Mouse (Mus musculus) hindbrain, embryonic 11.5 days (tissue): ENCODE results near the gene Ufsp2. TPM values are rescaled to one million over a fixed set of nuclear protein-coding genes. Genes with fewer than 3 reads are reported as not detected.

ENCODE experiments used
- ATAC-seq: fragments of 200-750 bp; cut with Nextera tagmentation; 2 replicates; pipeline ENCODE4 v1.8.0; 2017; ENCODE audit warnings: mild to moderate bottlenecking, moderate TSS enrichment, moderate library complexity; ENCODE audit not compliant: low FRiP score
- DNase-seq: peaks from one replicate; pipeline ENCODE4 v3.0.0-alpha.2; 2015; ENCODE audit warnings: low spot score
- H3K27ac ChIP-seq: fragments of 300-500 bp; sonication (generic); 2 replicates; pipeline ENCODE4 v1.5.1; 2014; ENCODE audit warnings: mild to moderate bottlenecking, low read depth, low read length
- H3K27me3 ChIP-seq: fragments of 300-500 bp; sonication (generic); 2 replicates; pipeline ENCODE4 v1.6.1; 2014; ENCODE audit warnings: mild to moderate bottlenecking, low read length, moderate library complexity, mixed read lengths; ENCODE audit not compliant: control insufficient read depth, insufficient read depth
- H3K36me3 ChIP-seq: fragments of 300-500 bp; sonication (generic); 2 replicates; pipeline ENCODE4 v1.6.1; 2014; ENCODE audit warnings: mild to moderate bottlenecking, low read length, moderate library complexity, mixed read lengths; ENCODE audit not compliant: control insufficient read depth, insufficient read depth
- H3K4me1 ChIP-seq: fragments of 300-500 bp; sonication (generic); replicated peaks from 2 replicates; pipeline ENCODE4 v1.6.1; 2014; ENCODE audit warnings: low read length, mixed read lengths; ENCODE audit not compliant: control insufficient read depth, insufficient read depth
- H3K4me2 ChIP-seq: fragments of 300-500 bp; sonication (generic); replicated peaks from 2 replicates; pipeline ENCODE4 v1.6.1; 2014; ENCODE audit warnings: mild to moderate bottlenecking, low read depth, low read length
- H3K4me3 ChIP-seq: fragments of 300-500 bp; sonication (generic); 2 replicates; pipeline ENCODE4 v1.5.1; 2014; ENCODE audit warnings: low read depth, low read length
- H3K9ac ChIP-seq: fragments of 300-500 bp; sonication (generic); 2 replicates; pipeline ENCODE4 v1.6.1; 2014; ENCODE audit warnings: low read depth, low read length
- H3K9me3 ChIP-seq: fragments of 300-500 bp; sonication (generic); 2 replicates; pipeline ENCODE4 v1.6.1; 2016; ENCODE audit warnings: low read length; ENCODE audit not compliant: control insufficient read depth
- WGBS: fragments of 180-500 bp; shearing (Covaris S2); extraction: QIAGEN DNeasy Blood & Tissue Kit; methylation state at CpG from one replicate; pipeline ENCODE4 v1.1.7; 2014; 5-methylcytosine and 5-hydroxymethylcytosine counted together
- polyA plus RNA-seq: library from polyadenylated mRNA; unstranded; fragments of >200 nt; fragmentation: Nextera tagmentation; extraction: Ambion mirVana; gene quantifications from 2 replicates; pipeline ENCODE4 v1.2.1, GENCODE M21; 2014

Ufsp2 gene
- 54.1 and 55.7 TPM in 2 replicates for polyA plus RNA-seq

- Histone ChIP-seq H3K27ac (peak within 1 kb of the TSS; percentile 74), H3K36me3 (no peaks in the 10 kb centered on the region), H3K9ac (peak within 1 kb of the TSS; percentile 42), H3K4me3 (peak within 1 kb of the TSS; percentile 56), H3K4me2 (peak within 1 kb of the TSS; percentile 42), H3K9me3 (peaks cover 4% of the 10 kb centered on the region; the same call in 1 of the 2 replicates), H3K4me1 (0 out of 2 replicates have a peak, but pooled peaks cover 2% of the 10 kb centered on the region), H3K27me3 (no peaks in the 10 kb centered on the region)
- DNase-seq = peak; percentile 99
- peak; percentile 98 for ATAC-seq
- 1% methylated on average over 57 of the region's 57 CpGs for WGBS
These were observed at the start of gene Ufsp2, which contains the start of gene 1700029J07Rik for GRCm38 (mm10) chr8:45975126-45975836. TSS of gene Ufsp2 (plus strand) at chr8:45975528. TSS of gene 1700029J07Rik (minus strand) at chr8:45975252.

GRCm38 (mm10) chr8:45934582-45935014 lies 40.7 kb upstream of the Ufsp2 start, which contains the start of gene Ccdc110:
TSS of gene Ccdc110 (plus strand) at chr8:45934619.
- no peaks in the 10 kb centered on the region for H3K9me3 ChIP-seq
- 5% methylated on average over 23 of the region's 23 CpGs for WGBS
- ATAC-seq (peak; percentile 92), DNase-seq (peak; percentile 99)
- H3K27me3 ChIP-seq = no peaks in the 10 kb centered on the region
- H3K4me3 ChIP-seq = peak within 1 kb of the TSS; percentile 26
- peak within 1 kb of the TSS; percentile 41 for H3K4me2 ChIP-seq
- H3K27ac ChIP-seq = no peak within 1 kb of the TSS
- no peaks in the 10 kb centered on the region for H3K36me3 ChIP-seq
- no peaks in the 10 kb centered on the region for H3K4me1 ChIP-seq
- H3K9ac ChIP-seq = no peak within 1 kb of the TSS

GRCm38 (mm10) chr8:45936986-45937385 lies 38.3 kb upstream of the Ufsp2 start:
- no peak overlapping the region for H3K27ac ChIP-seq
- H3K4me1 ChIP-seq = no peaks in the 10 kb centered on the region
- WGBS = 90% methylated on average over 9 of the region's 9 CpGs
- H3K36me3 ChIP-seq = no peaks in the 10 kb centered on the region
- no peak overlapping the region for H3K4me3 ChIP-seq
- H3K27me3 ChIP-seq = no peaks in the 10 kb centered on the region
- no peaks in the 10 kb centered on the region for H3K9me3 ChIP-seq
- H3K4me2 ChIP-seq = no peak overlapping the region
- no peak for DNase-seq
- no peak overlapping the region for H3K9ac ChIP-seq
- ATAC-seq = no peak

GRCm38 (mm10) chr8:45946283-45946682 lies 29.0 kb upstream of the Ufsp2 start:
- ATAC-seq (no peak), DNase-seq (no peak)
- no peaks in the 10 kb centered on the region for H3K27me3 ChIP-seq
- no peak overlapping the region for H3K9ac ChIP-seq
- H3K4me3 ChIP-seq = no peak overlapping the region
- H3K27ac ChIP-seq = no peak overlapping the region
- no peaks in the 10 kb centered on the region for H3K9me3 ChIP-seq
- no peak overlapping the region for H3K4me2 ChIP-seq
- WGBS = 93% methylated on average over 4 of the region's 4 CpGs
- no peaks in the 10 kb centered on the region for H3K36me3 ChIP-seq
- no peaks in the 10 kb centered on the region for H3K4me1 ChIP-seq

GRCm38 (mm10) chr8:45950622-45951021 lies 24.7 kb upstream of the Ufsp2 start:
- no peak for DNase-seq
- H3K9ac ChIP-seq = no peak overlapping the region
- H3K4me1 ChIP-seq = no peaks in the 10 kb centered on the region
- no peak overlapping the region for H3K4me3 ChIP-seq
- no peak overlapping the region for H3K4me2 ChIP-seq
- no peak for ATAC-seq
- no peaks in the 10 kb centered on the region for H3K9me3 ChIP-seq
- no peaks in the 10 kb centered on the region for H3K36me3 ChIP-seq
- no peak overlapping the region for H3K27ac ChIP-seq
- no peaks in the 10 kb centered on the region for H3K27me3 ChIP-seq
- WGBS = 67% methylated on average over 2 of the region's 2 CpGs

GRCm38 (mm10) chr8:45970894-45971293 lies 4.4 kb upstream of the Ufsp2 start:
- no peaks in the 10 kb centered on the region for H3K27me3 ChIP-seq
- H3K4me1 ChIP-seq = 0 out of 2 replicates have a peak, but pooled peaks cover under 1% of the 10 kb centered on the region
- H3K27ac ChIP-seq = no peak overlapping the region
- no peak for DNase-seq
- H3K36me3 ChIP-seq = no peaks in the 10 kb centered on the region
- peaks cover 4% of the 10 kb centered on the region; the same call in 1 of the 2 replicates for H3K9me3 ChIP-seq
- H3K9ac ChIP-seq = no peak overlapping the region
- no peak overlapping the region for H3K4me3 ChIP-seq
- no peak for ATAC-seq
- WGBS = 93% methylated on average over 12 of the region's 12 CpGs
- no peak overlapping the region for H3K4me2 ChIP-seq

- no peaks in the 10 kb centered on the region for H3K36me3 ChIP-seq
- H3K9me3 ChIP-seq = peaks cover 4% of the 10 kb centered on the region; the same call in 1 of the 2 replicates
- H3K27ac ChIP-seq = no peak overlapping the region
- H3K9ac ChIP-seq = no peak overlapping the region
- H3K27me3 ChIP-seq = no peaks in the 10 kb centered on the region
- H3K4me2 ChIP-seq = no peak overlapping the region
- WGBS = 80% methylated on average over 8 of the region's 8 CpGs
- ATAC-seq (no peak), DNase-seq (no peak)
- H3K4me3 ChIP-seq = no peak overlapping the region
- 0 out of 2 replicates have a peak, but pooled peaks cover 2% of the 10 kb centered on the region for H3K4me1 ChIP-seq
These were observed 1.3 kb upstream of the Ufsp2 start for GRCm38 (mm10) chr8:45973988-45974505.

GRCm38 (mm10) chr8:45975837-45976468 lies 625 bp downstream of the Ufsp2 start:
- Histone ChIP-seq H3K4me2 (peak overlapping the region; percentile 42), H3K9ac (peak overlapping the region; percentile 13), H3K36me3 (no peaks in the 10 kb centered on the region), H3K27ac (no peak overlapping the region), H3K4me1 (0 out of 2 replicates have a peak, but pooled peaks cover 2% of the 10 kb centered on the region), H3K9me3 (peaks cover 2% of the 10 kb centered on the region; the same call in 1 of the 2 replicates), H3K27me3 (no peaks in the 10 kb centered on the region), H3K4me3 (peak overlapping the region; percentile 56)
- 75% methylated on average over 11 of the region's 11 CpGs for WGBS
- DNase-seq = no peak
- ATAC-seq = no peak
